Mouse (Mus musculus): ENCODE measurements around the gene Atg7. TPM values are rescaled to one million over a fixed set of nuclear protein-coding genes. Genes with fewer than 3 reads are reported as not detected.
A peak's percentile ranks its signal among the peaks of the same experiment; 100 is the strongest.

Atg7 gene
- polyA plus RNA-seq, 1 experiment from 2014 or later, result 20.8 TPM

DNA sequence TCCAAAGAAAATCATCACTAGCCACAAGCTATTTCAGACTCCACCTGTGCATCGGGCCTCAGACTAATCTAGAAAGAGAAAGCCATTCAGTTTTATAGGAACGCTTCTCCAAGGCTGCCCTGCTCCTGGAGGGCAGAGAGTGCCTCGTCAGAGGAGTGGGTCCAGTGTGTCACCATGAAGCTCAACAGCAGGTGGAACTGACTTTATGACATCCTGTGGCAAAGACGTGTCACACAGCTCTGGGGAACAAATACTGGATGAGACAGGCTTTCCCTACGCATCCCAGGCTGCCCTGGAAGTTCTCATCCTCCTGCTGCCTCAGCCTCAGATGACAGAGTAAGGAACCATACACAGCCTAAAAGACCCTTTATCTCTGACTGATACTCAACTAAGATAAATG, 263.3 kb downstream of the Atg7 start:
- WGBS, result 78% methylated on average over 5 of the region's 5 CpGs
- no peak overlapping the region for H3K9ac ChIP-seq (replicated peaks)
- no peak overlapping the region for H3K4me3 ChIP-seq
- no peak for ATAC-seq (replicated peaks)
- no peaks in the 10 kb centered on the region for H3K36me3 ChIP-seq
- H3K4me1 ChIP-seq, result peaks cover 57% of the 10 kb centered on the region
- no peak overlapping the region for H3K4me2 ChIP-seq (replicated peaks)
- no peak overlapping the region for H3K27ac ChIP-seq (replicated peaks)
- H3K9me3 ChIP-seq, result no peaks in the 10 kb centered on the region
- H3K27me3 ChIP-seq, result no peaks in the 10 kb centered on the region

GRCm38 (mm10) chr6:114907459-114907858, 264.6 kb downstream of the Atg7 start:
- H3K4me1 ChIP-seq, result peaks cover 49% of the 10 kb centered on the region
- 87% methylated on average over 6 of the region's 6 CpGs for WGBS
- no peaks in the 10 kb centered on the region for H3K36me3 ChIP-seq
- H3K27me3 ChIP-seq, result no peaks in the 10 kb centered on the region
- no peak for ATAC-seq (replicated peaks)
- no peak overlapping the region for H3K9ac ChIP-seq (replicated peaks)
- no peaks in the 10 kb centered on the region for H3K9me3 ChIP-seq
- no peak overlapping the region for H3K4me2 ChIP-seq (replicated peaks)
- no peak overlapping the region for H3K4me3 ChIP-seq
- H3K27ac ChIP-seq (replicated peaks), result peak overlapping the region; percentile 6; the same call in 1 of the 2 replicates

DNA sequence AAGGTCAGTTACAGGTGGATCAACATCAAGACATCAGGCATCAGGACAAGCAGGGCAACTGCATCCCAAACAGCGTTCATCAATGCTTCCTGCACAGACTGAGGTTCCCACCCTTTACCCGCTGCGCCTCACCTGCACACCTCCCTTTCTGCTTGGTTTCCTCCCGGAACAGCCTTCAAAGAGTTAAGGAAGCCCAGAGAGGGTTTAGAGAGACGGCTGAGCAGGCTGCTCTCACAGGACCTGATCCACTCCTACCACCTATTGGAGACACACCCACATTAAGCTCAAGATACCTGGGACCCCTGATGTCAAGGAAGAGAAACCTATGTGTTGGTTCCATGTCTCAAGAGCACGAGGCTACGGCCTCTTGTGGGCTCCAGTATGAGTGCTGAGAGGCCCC, 266.9 kb downstream of the Atg7 start:
- Histone ChIP-seq H3K9ac (replicated peaks) (no peak overlapping the region), H3K4me1 (peaks cover 50% of the 10 kb centered on the region), H3K27me3 (no peaks in the 10 kb centered on the region), H3K36me3 (no peaks in the 10 kb centered on the region), H3K4me3 (no peak overlapping the region), H3K4me2 (replicated peaks) (no peak overlapping the region), H3K27ac (replicated peaks) (no peak overlapping the region), H3K9me3 (no peaks in the 10 kb centered on the region)
- 87% methylated on average over 7 of the region's 7 CpGs for WGBS
- ATAC-seq (replicated peaks), result no peak

Other genes with a start within 250 kb of the Atg7 start
- 0.65 and 0.73 TPM in 2 replicates for gene Hrh1, start 245.2 kb upstream of the Atg7 start, polyA plus RNA-seq (2015; fragmentation: Nextera tagmentation; extraction: Ambion mirVana)

Measured in forebrain, embryonic 15.5 days (tissue).